Mouse (Mus musculus): ENCODE data around the gene Elavl4. TPM values are rescaled to one million over a fixed set of nuclear protein-coding genes. Genes with fewer than 3 reads are reported as not detected.

The Elavl4 gene
- total RNA-seq (2021): under 1 TPM; 0.07 to 0.26 TPM
- long read RNA-seq, experiment 1: 0 reads
- long read RNA-seq, experiment 2: 0 reads

DNA sequence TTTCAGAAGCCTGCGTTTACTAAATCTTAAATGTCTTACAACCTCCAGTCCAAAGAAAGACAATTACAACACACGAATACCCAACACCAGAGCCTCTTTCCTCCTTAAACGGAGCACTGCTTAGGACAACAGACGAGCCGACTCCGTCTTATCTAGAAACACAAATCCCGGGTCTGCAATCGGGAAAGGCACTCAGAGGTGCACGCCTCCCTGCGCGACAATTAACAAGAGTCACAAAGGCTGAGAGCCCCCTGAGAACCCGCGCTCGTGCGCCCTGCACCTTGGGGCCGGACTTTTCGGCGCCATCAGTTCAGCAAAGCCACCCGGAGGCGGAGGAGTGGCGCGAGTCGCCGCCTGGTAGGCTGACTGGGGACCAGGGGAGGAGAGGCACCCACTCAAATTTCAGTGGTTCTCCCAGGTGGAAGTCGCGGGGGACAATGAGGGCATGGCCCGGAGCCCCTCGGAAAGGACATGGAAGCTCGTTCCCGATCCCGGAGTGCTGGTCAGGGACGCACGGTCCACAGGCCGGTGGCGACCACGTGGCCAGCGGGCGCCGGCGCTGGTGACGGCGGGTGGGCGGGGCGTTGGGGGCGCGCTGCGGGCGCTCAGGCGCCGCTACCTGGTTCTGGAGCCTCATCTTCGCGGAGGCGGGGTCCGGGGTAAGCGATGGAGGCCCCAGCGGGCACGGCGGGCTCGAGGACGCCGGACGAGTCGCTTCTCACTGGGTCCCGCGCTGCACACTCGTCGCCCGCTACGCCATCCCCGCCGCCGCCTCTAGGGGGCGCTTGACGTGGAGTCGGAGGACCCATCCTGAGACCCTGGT, at the start of gene Elavl4:
TSS of gene Elavl4 (minus strand) at position 732 of the 823 bp plus-strand sequence.
- DNase-seq: peak; percentile 11 to 33

DNA sequence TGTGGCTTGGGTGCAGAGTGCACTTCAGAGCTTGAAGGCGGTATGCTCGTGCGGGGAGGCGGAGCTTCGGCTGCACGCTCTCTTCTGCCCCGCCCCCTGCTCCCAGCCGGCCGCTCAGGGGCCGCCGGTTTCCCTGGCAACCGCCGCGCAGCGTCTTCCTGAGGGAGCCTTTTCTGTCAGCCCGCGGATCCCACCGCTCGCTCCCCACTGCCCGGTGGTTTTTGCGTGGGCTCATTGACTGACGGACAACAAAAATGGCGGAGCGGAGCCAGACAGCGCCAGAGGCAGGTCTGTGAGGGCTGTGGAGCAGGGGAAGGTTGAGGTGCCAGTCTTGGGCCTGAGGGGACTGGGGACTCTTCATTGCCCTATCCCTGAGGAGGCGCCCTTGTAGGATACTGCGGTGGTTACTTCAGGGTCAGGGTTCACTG, 45.9 kb upstream of the Elavl4 start, which contains the start of gene Agbl4:
TSS of gene Agbl4 (plus strand) at position 44 of the 428 bp plus-strand sequence.
- DNase-seq: peak; percentile 11 to 33

DNA sequence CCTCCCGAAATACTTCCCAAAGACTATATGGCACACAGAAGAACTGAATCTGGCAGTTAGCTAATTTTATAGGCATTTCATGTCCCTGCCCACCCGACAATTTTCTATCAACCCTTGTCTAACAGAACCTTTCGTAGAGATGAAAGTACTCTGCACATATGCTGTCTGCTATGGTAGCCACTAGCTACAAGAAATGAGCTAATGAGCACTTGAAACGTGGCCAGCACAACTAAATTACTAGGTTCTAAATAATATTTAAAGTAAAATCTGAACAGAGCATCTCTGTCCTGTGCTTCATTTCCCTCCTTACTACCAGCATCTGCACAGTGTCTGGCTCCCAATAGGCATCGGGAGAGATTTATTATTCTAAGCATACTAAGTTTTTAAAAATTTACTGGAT, 44.5 kb upstream of the Elavl4 start:
- DNase-seq: no peak

DNA sequence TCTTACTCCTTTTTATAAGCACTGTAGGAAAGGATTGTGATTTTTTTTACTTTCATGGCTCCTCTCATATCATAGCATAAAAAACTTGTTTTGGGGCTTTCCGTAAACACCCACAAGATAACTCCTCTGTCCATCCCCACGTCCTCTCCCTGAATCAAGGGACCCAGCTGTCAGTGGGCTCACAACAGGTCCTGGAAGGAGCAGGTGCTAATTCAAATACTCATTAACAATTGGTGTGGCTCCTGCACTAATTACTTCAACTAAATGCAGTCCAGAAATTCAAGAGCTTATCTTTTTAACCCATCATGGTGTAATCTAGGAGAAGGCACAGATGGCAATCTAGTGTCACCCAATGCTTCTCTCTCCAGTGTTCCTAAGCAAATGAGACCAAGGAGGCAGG, 8.9 kb upstream of the Elavl4 start:
- DNase-seq: no peak

DNA sequence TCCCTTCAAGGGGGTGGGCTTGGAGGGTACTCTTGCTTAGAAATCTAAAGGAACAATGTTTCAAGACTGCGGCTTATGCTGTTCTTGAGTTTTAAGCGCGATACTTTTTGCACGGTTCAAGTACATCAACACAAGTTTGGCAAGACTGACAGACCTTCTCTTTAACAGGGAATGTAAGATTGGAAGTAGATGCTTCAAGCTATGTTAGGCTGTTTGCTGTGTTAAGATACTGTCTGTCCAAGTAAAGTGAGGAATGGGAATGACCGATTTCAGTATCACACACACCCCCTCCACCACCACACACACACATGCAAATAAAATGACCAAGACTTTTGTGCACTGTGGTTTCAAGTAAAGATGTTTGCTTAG, 276 bp upstream of the Elavl4 start:
- DNase-seq: no peak

DNA sequence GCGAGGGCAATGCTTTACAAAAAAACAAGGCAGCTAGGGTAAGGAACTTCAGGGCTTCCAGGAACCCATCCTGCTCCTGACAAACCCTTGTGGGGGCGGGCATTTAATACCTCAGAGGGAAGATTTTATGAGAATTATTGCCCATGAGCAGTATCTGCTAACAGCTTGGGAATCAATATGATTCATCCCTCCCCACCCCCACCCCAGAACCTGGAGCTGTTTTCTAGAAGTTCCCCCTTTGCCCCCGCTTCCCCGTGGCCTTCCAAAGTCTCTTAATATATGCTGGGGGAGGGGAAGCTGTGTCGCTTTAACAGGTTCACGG, 892 bp downstream of the Elavl4 start:
- no peak for DNase-seq

DNA sequence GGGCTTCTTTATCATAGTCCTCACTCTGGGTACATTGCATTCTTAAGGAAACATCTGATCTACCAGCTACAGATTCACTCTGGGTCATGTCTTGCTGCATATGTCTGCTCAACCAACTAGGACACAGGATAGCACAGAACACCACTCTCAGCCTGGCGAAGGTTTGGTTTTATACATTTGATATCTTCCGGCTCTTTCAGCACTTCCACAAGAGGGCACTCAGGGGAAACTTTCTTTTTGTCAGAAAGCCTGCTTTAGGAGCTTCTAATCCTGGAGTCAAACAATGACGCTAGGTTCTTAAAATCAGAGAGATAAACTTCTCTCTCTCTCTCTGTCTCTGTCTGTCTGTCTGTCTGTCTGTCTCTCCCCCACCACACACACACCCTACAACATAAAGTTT, 27.8 kb downstream of the Elavl4 start:
- DNase-seq: peak in 1 of 2 experiments; percentile 2

DNA sequence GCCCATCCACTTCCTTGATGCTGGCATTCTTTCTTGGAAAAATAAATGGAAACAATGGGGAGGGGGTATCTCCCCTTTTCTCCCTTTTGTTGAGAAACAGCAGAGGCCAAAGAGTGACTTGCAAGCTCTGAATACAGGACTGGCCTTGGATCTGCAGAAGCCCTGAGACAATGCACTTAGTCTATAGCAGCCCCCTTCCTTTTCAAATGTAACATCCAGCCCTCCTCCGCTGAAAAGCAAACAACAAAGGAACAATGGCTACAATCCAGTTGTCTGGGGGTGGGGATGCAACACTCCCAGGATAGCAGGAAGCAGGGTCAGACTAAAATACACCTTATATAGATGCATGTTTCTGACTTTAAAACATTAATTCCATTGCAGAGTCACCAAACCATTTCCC, 39.6 kb downstream of the Elavl4 start:
- no peak for DNase-seq

DNA sequence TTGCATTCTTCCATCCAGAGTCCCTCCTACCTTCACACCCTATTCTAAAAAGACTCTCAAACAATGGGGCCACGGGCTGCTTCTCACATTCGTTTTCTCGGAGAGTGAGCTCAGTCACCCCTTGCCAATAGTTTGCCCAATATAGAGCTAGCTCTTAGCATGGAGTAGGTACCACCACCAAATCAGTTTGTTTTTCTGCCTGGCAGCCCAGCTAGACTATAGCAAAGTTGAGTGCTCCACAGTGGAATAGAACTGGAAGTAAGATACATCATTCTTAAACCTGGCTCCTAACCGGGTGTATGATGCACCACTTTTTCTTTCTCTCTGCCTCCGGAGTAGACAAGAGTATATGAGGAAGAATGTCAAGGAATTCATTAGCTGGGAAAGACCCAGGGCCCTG, 44.7 kb downstream of the Elavl4 start:
- DNase-seq: no peak

DNA sequence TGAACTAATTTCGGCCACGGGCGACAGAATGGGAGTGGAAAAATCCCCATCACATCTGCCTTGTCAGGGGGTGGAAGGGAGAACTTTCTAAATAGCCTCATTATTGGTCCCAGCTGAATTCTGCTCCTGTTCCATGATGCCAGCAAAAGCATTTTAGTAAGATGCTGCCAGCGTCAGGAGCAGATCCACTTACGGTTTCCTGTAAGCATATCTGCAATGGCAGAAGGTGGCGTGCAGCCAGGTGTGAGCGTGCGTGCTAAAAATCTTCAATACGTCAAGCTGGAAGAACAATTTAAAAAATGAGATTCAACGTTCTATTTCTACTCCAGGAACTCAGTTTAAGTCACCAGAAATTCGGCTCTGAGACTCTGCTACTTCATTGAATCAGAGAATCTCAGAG, 45.1 kb downstream of the Elavl4 start:
- DNase-seq: no peak

DNA sequence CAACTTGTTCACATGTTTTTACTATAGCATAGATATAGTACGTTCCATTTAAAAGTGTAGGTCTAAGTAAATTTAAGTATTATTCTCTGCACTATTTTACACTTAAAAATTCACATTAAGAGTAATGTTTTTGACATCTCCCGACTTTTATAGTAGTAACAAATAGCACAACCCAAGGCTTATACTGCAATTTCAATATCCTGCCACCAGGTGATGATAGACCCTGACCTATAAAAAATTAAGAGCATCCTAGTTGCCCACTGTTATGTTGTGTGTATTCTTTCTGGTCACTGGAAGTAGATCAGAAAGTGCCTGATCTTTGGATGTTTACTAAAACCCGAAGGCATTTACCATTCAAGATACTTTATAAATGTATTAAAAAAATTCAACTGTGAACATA, 55.9 kb downstream of the Elavl4 start:
- DNase-seq: no peak

DNA sequence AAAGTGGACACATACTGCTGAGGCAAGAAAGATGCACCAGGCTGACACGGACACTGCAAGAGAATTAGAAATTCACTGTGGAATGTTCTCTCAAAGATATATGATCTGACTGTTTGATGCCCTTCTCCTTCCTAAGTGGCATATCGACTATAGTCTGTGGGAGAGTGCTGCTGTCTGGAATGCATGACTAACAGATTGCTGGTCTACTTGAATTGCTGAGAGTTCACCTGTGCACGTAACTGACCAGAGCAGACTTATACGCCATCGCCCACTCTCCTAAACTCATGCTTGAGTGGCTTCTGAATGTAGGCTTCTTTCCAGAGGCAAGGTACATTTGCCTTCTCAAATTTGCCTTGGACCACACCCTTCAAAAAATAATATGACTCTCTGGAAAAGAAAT, 58.5 kb downstream of the Elavl4 start:
- DNase-seq: no peak

DNA sequence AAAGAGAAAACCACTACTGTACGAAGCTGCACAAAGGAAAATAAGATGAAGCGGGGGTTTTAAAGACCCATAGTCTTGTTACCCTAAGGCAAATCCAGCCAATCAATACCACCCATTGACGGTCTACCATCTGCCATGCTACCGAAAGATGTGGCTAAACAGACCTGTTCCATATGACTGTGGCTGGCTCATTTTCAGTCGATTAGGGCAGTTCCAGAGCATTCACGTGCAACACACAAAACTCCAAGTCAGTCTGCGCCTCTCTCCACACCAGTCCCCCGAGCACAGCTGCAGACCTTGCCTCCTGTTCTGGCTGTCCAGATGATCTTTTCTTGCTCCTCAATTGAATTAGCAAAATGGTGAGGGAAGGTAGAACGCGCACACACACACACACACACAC, 59.2 kb downstream of the Elavl4 start:
- no peak for DNase-seq

DNA sequence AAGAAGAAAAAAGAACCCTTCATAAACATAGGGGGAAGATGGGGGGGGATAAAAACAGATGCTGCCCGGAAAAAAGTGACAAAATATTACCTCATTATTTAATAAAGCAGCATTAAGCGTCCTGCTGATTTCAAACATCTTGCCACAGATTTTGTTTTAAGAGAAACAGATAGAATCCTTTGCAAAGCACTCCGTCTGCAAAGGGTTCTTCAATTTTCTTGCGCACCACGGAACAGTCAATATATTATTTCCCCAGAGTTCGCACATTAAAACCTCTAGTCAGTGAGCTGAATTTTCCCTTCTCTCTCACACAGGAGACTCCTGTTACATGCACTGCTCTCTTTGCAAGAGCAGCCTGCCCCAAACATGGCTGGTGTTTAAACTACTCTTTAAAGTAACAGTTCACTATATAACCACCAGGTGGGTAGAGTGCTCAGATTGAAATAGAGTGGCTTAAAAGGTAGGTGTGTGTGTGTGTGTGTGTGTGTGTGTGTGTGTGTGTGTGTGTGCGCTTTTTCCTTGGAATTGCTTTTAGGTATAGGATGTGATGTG, 61.1 kb downstream of the Elavl4 start:
- no peak for DNase-seq

DNA sequence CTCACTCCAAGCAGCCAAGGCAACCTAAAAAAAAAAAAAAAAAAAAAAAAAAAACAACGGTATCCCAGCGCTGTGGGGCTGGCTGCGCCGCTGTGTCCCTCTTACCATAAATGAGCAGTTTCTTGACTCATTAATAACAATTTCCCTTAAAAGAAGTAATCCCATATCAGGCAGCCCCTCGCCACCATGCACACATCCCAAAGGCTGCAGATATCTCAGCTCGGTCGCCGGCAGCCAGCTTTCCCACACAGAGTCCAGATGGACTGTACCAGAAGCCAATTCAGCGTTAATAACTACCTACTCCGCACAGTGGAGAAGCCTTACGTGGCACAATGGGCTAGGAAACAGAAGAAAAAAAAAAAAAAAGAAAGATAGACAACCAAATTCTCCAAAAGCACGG, 61.7 kb downstream of the Elavl4 start:
- no peak for DNase-seq

DNA sequence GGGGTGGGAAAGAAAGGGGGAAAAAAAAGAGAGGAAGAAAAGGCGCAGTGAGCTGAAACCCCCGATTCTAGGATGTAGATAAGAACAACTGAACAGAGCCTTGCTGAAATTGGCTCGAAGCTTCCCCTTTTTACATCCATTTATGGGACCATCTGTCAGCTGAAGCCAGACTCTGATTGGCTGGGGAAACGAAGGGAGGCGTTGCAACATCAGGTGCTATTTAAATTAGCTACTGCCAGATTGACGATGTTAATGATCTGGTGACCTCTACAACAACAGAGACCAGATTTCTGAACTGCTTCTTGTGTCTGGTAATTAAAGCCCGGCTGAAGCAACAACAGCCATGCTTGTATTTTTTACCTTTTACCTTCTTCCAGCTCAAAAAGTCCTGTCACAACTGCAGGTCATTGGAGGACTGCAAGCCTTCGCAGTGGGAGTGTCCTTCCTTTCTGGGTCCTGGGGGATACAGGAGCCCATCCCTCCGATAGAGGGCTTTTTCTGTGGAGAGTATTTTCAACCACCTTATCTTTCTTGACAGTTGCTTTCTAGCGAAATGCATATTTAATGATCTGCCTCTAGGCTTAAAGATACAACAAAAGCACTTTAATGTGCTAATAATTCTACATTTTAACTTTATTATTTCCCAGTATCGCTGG, 64.2 kb downstream of the Elavl4 start:
- DNase-seq: peak in 1 of 2 experiments; percentile 6

DNA sequence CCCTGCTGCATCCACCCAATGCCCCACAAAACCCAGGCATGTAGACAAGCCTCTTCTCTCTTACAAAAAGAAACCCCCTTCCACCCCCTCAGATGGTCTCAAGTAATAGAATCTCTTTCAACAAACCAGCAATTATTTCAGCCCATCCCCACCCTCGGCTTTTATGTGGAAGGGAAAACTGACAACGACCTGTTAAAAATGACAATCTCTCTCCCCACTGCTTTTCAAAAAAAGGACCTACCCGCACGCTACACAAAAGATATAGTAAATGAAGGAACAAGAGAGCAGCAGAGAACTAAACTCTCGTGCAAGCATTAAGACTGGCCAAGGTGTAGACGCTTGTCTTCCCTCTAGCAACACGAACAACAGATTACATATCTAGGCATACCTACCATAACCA, 64.9 kb downstream of the Elavl4 start:
- DNase-seq: no peak

DNA sequence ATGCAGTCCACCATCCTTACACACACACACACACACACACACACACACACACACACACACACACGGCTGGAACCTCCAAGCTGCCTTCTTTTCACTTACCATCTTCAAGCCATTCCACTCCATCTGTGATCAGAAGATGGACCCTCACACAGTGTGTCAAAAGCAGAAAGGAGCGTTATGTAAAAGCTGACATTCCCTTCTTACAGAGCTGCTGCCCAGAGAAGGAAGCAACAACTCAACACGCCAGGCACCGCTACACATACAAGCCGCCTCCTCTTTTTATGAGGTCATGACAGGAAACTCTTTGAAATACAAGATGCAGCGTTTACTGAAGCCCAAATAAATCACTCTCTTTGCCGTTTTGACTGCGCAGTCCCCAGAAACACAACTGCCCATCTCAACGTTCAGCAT, 65.3 kb downstream of the Elavl4 start:
- peak in 1 of 2 experiments; percentile 1 for DNase-seq

DNA sequence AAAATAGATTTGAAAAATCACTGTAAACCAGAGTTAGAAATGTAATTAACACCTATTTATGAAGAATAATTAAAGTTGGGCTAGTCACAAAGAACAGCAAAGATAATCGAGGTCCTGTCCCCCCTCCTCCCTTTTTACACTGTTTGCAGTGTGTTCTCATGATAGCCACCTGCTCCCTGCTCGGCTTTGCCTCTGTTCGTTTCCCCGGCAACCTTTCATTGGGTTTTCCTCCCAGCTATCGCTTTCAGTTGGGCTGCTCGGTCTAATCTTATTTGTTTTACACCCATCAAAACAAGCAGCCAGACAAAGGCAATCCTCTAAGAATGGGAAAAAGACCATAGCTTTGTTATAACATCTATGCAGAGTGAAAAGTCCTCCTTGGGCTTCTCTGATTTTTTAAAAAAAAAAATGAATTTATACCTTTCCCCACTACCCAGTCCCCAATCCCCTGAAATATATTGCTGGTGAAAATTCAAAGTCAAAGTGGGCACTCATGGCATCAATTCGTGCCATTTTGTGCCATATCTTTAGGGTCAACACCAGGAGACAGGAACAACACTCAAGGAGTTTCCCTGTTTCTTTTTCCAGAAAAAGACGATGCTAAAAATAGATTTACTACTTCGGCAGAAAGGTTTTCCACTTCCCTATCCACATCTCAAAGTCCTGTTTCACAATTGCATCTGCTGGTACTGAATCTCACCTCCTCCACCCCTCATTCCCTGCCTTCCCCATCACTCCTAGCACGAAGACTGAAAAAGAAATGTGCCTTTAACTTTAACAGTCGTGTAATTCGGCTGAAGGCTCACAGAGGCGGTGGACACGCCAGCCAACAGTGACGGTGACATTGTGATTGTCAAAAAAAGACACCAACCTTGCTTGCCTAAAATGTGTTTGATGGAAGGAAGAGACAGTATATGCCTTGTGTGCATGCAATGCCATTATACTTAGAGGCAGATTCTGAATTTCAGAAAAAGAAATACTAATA, 66.1 kb downstream of the Elavl4 start:
- DNase-seq: no peak

DNA sequence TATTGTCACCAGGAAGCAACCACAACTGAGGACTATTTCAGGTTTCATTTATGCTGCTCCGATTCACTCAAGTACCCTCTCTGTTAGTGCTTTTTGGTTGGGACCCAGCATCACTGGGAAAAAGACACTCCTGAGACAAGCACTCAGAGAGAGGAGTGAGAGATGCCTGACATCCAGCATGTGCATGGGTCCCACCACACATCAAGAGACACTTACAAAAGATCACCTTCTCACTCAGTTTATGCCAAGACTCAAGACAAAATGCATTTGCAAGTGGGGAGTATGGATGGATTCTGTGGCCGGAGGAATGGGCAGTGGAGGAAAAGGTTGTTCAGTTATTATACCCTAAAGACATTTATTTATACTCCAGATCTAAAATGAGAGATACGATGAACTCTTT, 67.3 kb downstream of the Elavl4 start:
- no peak for DNase-seq

DNA sequence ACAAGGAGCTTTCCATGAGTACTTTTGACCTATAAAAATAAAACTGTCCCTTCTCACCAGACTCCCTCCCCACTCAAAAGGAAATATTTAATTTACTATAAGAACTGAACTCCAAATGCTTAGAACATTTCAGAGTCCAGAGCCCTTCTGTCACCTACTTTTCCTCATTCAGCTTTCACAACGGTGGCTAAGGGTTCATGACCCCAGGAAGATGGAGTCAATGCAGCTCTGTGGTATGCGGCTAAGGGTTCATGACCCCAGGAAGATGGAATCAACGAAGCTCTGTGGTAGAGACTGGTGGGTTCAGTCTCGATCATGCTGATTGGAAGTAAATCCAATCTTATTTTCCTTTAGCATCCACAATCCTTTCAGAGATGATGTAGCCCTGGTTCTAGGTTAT, 81.7 kb downstream of the Elavl4 start:
- DNase-seq: no peak
